Mouse (Mus musculus): ENCODE data around the gene Skil.

DNA sequence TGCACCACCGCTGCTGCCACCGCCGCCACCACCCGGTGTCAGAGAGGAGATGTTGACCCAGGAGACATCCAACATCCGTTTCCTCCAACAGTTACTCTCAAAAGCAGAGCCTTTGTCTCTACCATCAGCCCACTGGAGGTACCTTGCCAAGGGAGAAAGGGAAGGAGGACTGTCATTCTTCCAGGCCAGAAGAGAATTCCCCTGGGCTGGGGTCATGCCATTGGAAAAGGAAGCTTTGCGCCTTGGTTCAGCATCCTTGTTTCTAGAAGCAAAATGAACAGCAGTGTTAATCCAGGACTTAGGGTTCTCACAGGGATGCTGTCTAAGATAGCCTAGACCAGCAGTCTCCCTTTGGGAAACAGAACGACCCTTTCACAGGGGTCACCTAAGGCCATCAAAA is 32.5 kb upstream of the Skil start:
- TF ChIP-seq CTCF (IDR thresholded peaks at IDR 0.05; ENCODE audit: borderline replicate concordance, extremely low read depth, insufficient read depth, insufficient read length) (no peak), POLR2A (IDR thresholded peaks at IDR 0.05; ENCODE audit: borderline replicate concordance, extremely low read depth, insufficient read depth, insufficient read length, poor library complexity, severe bottlenecking) (no peak)
